Mouse (Mus musculus): Measurements from ENCODE around the gene E330017A01Rik.
A peak's percentile ranks its signal among the peaks of the same experiment; 100 is the strongest.
"Not testable (repeated sequence)": the region's sequence is repeated elsewhere in the genome, so short reads cannot be mapped to it uniquely, and the experiment has no call there.

The E330017A01Rik gene

DNA sequence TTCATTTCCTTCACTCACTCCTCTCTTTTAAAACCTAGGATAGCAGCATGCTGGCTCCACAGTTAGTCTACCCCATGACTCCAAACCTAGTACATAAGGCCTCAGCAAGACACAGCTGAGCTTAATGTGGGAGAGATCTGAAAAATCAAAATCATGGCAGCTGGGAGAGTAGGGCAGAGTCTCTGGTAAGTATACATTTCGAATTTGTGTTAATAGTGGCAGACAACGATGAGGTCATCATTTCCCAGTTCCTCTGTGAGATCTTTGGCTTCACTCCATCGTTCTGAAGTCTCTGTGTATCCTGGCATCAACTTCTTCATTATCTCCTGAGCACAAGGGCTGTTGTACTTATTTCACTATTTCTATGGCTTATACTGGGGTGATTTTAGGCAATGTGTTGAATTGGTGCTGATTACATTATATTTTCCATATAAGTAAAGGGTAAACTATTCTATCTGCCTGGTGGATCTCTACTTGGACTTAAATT, at the start of gene E330017A01Rik:
TSS of gene E330017A01Rik (minus strand) at position 51 of the 487 bp plus-strand sequence.
- DNase-seq (ENCODE audit: low read depth, low spot score) = no peak

DNA sequence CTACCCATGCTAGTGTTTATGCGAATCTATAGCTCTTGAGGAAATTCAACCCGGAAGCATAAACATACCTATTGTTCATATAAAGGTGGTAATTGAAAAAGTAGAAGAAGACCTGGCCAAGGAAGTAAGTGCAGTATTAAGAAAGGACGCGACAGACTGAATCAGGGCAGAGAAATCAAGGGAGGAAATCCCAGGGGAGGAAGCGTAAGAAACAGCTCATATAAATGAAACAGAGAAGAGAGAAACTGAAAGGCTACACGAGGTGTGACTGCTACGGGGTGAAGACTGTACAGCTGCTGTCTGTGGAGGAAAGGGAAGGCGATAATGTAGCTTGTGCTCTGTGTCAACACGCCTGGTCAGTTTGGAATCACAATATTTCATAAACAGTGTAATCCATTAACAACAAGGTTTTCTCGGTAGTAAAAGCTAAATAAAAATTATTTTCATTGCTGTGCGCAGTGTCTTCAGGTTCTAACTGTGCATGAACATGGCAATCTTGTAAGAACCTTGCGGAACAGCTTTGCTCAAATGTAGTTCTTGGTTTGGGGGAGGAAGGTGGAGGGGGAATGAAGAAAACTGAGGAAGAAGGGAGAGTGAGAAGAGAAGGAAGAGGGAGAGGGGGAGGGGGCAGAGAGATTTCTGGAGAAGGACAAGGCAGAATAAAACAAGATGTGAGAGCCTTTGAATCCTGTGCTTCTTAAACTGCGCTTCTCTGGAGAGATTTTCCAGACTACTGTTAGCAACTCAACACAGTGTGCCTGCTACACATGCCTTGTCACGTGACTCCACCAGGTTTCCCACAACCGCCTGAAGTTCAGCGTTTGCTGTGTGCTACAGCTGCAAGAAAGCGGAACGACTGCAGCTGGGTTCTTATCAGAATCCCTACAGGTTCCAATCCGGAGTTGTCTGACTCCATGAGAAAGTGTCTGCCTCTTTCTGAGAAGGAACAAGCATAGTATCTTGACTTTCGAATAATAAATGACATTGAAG, 47.3 kb upstream of the E330017A01Rik start:
- DNase-seq (ENCODE audit: low read depth, low spot score) = no peak

DNA sequence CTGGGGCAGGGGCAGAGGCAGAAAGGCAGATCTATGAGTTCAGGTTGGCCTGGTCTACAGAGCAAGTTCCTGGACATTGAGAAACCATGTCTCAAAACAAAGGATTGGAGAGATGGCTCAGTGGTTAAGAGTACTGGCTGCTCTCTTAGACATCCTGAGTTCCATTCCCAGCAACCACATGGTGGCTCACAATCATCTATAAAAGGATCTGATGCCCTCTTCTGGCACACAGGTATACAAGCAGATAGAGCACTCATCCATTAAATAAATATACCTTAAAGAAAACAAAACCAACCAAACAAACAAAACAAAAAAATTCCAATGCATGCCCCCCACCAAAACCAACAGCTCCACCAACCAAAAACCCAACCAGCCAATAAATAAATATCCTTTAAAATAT, 46.0 kb upstream of the E330017A01Rik start:
- DNase-seq (ENCODE audit: low read depth, low spot score) = no peak

DNA sequence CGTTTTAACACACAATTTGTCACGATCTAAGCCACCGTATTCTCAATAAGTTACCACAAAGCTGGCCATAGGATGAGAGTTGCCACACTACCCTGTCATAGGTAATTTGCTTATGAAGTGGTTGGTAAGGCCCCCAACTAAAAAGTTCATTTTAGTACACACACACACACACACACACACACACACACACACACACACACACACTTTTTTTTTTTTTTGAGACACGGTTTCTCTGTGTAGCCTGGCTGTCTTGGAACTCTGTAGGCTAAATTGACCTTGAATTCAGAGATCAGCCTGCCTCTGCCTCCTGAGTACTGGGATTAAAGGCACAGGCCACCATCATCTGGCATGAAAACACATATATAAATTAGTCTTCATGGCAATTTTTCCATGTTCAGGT, 45.4 kb upstream of the E330017A01Rik start:
- no peak for DNase-seq (ENCODE audit: low read depth, low spot score)

DNA sequence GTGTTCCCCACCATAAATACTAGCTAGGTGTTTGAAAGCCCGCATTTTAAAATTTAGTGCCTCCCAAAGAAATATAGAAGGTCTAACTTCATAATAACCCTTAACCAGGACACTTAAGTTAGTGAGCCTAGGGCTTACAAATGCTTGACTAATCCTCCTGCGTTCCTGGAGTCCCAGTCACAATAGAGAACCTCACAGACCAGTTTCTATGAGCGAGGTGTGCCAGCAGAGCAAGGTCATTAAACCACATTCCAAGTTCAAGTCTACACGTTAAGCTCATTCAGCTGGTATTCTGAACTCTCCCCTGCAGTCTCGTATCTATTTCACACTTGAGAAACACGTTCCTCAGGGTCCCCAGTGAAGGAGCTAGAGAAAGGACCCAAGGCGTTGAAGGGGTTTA, 44.3 kb upstream of the E330017A01Rik start:
- DNase-seq (ENCODE audit: low read depth, low spot score) = no peak

DNA sequence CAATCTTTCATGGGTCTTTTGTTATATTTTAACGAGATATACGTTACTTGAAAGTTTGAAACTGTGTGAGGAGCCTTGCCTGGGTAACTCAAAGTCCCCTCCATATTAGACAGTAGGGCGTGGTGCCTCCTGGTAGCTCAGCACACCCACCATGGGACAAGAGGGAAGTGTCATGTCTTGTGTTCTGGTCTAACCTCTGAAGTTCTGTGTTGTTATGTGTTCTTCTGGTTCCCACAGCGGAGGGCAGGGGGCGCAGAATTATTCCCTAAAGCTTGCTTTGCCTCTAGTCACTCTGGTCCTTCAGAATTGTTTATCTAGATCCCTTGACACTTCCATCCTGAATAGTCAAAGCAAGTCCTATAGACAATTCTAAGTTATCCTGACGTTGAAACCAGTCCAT, 43.5 kb upstream of the E330017A01Rik start:
- no peak for DNase-seq (ENCODE audit: low read depth, low spot score)

DNA sequence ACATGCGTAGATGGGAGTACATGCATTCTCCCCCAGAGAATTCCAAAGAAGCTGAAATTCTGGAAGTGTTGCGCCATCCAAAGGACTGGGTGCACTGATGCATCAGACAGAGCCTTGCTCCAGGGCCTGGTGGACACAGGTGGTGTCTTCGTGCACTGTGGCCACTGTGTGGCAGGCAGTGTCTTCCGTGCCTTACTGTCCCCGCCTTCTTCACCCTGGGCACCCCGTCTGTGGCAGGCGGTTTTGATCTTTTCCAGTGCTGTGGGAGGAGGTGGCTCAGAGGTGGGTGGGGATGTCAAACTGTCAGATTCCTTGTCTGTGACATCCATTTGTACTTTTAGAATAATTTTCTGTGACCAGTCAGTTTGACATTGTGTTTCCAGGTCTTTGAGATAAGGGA, 40.1 kb upstream of the E330017A01Rik start:
- DNase-seq (ENCODE audit: low read depth, low spot score) = no peak

DNA sequence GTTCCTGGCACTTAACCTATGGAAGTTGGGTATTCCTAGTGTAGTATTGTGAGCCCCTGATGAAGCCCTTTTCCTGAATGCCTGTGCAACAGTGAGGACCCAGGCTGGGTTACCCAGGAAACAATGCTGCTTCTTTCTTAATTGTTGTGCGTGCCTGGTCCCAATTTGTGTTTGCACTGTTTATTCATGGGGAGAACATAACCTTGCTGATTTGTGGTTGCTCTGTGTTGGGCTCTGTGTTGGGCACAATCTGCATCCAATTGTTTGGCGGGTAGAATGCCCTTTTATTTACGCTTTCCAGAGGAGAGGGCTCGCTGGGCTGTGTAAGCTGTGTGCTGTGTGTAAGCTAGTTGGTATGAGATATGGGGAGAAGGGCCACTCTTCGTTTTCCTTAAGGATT, 39.0 kb upstream of the E330017A01Rik start:
- no peak for DNase-seq (ENCODE audit: low read depth, low spot score)

DNA sequence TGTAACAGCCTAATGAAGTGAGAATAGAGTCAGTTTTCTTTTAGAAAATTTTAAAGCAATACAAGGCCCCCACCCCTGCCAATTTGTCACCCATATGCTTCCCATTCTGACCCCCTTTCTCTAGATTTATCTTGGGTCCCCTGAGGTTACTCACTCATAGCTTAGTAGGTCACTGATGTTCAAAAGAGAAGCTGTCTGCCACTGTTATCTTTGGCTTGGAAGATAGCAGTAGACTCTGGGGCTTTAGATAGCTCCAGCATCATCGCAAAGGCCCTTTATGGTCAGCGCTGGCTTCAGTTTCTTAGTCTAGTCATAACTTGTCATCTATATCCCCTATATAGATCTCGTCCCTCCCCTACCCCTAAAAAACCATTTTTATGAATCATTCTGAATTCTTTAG, 38.1 kb upstream of the E330017A01Rik start:
- DNase-seq (ENCODE audit: low read depth, low spot score) = no peak

DNA sequence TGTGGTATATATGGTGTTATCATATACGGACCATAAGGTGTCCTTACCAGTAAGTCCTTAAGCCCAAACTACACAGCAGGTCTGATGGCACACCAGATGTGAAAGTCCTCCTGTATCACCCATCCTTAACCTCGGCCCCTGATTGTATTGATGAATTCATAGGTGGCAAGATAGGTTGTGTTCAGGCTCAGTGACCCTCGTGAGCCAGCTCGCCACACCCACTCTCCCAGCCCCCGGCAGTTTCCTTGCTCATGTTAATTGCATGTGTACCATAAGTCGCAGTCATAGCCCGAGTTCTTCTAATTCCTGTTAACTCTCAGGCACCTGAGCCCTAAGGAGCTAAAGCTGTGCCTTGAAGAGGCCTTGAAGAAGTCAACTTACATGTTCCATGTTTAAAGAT, 37.6 kb upstream of the E330017A01Rik start:
- DNase-seq (ENCODE audit: low read depth, low spot score) = no peak

DNA sequence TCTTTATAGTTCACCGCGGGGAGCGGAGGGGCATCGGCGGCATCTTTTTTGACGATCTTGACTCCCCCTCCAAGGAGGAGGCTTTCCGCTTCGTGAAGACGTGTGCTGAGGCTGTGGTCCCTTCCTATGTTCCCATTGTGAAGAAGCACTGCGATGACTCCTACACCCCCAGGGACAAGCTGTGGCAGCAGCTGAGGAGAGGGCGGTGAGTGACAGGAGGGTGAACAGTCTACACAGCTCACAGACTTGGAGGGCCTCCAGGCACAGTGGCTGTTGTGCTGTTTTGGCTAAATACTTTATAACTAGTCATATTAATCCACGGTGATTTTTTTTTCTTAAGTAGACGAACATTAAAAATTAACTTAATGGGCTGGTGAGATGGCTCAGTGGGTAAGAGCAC, 36.7 kb upstream of the E330017A01Rik start:
- no peak for DNase-seq (ENCODE audit: low read depth, low spot score)

DNA sequence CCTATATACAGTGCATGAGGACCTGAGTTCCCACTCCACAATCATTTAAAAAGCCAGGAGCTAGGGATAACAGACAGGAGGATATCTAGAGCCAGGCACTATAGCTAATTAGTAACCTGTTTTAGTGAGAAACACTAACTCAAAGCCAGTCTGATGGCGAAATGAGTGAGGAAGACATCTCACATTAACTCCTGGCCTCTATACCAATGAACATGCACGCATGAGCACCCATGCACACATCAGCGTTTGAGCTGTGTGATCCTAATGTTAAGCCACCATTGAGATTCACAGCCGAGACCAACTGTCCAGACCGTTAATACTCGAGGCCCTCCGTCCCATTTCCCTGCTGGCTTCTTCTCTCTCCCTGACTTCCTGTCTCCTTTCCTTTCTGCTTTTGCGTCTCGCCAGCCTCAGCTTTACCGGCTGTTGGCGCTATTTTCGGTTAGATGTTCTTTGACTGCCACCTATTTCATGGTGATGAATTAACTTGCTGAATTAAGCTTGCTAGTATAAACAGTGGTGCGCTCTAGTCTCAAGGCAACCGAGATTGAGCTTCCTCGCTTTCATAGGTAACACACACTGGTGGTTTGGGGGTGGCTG, 35.4 kb upstream of the E330017A01Rik start:
- DNase-seq (ENCODE audit: low read depth, low spot score) = no peak

DNA sequence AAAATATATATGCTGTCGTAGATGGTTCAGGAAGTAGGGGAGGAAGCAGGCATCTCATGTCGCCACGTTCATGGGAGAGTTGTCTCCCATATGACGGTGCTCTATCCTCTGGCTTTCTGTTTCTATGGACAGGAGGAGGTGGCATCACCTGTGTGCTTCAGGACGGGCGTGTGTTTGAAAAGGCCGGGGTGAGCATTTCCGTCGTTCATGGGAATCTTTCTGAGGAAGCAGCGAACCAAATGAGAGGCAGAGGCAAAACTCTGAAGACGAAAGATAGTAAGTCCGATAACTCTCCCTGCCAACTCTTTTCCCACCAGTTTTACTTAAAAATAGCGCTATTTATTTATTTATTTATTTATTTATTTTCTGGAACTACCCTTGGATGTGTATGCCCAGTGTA, 33.9 kb upstream of the E330017A01Rik start:
- DNase-seq (ENCODE audit: low read depth, low spot score) = no peak

DNA sequence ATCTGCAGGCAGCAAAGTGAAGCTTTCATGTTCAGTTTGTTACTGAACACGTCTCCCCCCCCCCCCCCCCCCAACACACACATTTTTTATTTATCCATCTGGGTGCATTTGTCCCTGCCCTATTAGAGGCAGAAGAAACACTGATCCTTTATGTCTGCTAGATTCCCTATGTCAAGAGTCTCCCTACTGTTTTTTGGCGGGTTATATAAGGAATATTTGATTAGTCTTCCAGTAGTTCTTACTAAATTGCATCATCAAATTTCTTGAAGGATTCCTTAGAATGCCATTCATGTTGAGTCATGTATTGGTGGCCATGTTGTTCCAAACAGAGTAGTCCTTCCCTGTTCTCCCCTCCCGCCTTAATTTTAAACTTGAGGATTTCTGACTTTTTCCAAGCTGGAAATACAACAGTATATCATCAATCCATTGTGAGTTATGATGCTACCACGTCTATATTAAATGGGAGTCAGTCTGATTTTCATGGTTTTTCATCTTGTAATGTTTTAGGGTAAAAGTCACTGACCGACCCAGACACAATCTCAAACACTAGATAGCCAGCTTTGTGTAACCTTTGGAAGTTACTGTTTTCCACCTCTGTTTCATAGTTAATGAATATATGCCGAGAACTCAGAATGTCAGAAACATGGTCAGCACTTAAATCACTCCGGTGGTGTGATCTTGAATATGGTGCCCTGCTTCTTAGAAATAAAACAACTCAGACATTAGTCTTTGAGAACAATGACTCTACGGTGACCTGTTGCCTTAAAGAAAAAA, 32.9 kb upstream of the E330017A01Rik start:
- DNase-seq (ENCODE audit: low read depth, low spot score) = no peak

DNA sequence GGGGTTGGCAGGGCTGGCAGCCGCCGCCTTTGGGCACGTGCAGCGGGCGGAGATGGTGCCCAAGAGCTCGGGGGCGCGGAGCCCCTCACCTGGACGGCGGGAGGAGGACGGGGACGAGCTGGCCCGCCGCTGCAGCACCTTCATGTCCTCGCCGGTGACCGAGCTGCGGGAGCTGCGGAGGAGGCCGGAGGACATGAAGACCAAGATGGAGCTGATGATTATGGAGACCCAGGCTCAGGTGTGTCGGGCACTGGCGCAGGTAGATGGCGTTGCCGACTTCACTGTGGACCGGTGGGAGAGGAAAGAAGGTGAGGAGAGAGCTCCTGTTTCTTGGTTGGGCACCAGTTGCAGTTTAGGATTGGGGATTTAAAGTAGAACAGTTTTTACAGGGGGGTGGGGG, 32.1 kb upstream of the E330017A01Rik start:
- no peak for DNase-seq (ENCODE audit: low read depth, low spot score)

DNA sequence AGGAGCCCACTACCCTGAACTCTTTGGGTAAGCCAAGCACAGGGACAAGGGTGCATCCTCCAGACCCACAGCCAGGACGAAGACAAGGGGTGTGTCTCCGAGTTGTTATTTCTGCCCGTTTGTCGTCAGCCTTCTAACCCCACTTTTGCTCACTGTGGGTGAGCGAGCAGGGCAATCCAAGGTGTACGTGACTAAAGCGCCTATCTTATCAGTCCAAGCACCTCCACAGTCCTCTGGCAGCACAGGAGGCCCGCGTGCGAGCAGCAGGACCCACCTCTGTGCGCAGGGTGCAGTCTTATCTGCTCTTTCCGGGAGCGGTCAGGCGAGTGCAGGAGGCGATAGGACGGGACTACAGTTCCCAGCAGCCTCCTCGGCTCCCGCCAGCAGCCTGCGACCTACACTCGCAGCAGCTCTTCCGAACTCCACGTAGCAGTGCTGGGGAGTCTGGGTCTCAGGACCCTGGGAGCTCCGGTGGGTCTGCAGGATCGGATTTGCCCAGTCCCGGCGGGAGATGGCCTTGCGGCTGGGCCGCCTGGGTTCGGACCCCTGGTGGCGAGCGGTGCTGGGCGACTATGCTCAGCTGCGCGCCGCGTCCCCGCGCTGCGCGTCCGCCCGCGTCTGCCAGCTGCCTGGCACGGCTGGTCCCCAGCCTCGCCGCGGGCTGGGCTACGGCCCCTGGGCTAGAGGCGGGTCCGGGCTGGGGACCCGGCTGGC, 31.5 kb upstream of the E330017A01Rik start, which contains the start of gene Cpox:
TSS of gene Cpox (plus strand) at position 376 of the 714 bp plus-strand sequence.
- peak; percentile 71 for DNase-seq (ENCODE audit: low read depth, low spot score)

DNA sequence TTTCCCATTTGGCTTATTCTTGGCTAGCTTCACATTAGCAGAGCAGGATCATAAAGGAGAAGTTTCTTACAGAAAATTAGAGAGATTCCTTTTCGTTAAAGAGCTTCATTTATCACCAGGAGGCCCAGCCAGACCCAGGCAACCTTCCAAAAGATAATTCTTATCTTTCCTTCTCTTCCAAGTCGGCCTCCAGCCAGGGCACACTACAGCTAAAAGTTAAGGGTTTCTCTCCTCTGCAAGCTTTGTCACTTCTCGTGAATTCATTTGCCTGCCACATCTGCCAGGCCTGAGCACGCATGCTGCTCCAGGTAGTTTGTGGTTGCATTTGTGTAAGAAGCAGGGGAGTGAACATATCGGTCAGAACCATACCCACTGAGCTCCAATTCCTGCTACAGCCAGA, 30.7 kb upstream of the E330017A01Rik start:
- DNase-seq (ENCODE audit: low read depth, low spot score) = no peak

DNA sequence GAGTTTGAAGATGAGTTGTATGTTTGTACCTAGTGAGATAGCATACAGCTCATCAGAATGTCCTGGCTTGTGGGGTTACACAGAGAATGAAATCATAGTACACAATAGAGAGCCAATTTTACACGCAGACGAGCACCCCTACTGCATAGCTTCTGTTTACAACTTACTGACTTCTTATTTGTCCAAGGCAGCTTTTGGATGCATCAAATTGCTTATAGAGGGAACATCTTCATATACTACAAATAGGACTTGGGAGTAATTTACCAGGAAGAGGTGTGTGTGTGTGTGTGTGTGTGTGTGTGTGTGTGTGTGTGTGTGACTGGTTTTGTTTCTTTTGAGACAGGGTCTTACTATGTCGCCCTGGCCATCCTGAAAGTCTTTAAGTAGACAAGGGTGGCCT, 30.0 kb upstream of the E330017A01Rik start:
- no peak for DNase-seq (ENCODE audit: low read depth, low spot score)

DNA sequence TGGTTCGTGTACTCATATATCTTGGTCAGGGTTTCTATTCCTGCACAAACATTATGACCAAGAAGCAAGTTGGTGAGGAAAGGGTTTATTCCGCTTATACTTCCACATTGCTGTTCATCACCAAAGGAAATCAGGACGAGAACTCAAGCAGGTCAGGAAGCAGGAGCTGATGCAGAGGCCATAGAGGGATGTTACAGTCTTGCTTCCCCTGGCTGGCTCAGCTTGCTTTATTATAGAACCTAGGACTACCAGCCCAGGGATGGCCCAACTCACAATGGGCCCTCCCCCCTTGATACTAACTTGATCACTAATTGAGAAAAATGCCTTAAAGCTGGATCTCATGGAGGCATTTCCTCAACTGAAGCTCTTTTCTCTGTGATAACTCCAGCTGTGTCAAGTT, 28.1 kb upstream of the E330017A01Rik start:
- DNase-seq (ENCODE audit: low read depth, low spot score) = not testable (repeated sequence)

DNA sequence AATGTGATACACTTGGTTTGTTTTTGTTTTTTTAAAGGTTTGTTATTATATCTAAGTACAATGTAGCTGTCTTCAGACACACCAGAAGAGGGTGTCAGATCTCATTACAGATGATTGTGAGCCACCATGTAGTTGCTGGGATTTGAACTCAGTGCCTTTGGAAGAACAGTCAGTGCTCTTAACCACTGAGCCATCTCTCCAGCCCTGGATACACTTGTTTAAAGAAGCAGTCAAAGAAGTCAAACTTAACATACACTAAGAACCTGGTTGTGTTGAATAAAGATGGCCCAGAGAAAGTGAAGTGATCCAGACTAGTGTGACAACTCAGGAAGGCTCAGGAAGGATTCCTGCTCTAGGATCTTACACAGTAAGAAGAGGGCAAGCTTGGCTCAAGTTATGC, 26.6 kb upstream of the E330017A01Rik start:
- not testable (repeated sequence) for DNase-seq (ENCODE audit: low read depth, low spot score)

DNA sequence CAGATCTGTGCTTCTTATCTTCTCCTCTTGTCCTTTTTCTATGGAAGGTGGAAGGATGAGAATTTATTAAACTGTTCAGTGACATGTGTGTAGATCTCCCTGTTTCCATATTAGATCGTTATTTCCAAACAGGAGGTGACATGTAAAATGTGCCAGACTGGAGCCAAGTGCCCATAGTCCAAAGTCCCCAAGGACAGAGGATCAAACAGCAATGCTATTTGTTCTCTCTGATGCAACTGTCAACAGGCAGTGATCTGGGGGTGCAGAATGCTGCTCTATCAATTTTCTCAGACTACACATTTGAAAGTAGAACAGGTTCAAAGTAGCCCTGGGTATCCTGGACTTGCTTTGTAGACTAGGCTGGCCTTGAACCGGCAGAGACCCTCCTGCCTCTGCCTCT, 25.3 kb upstream of the E330017A01Rik start:
- no peak for DNase-seq (ENCODE audit: low read depth, low spot score)

Data from retina, adult 2 months (tissue).